Mouse (Mus musculus): ENCODE measurements around the gene Rlbp1. TPM values are rescaled to one million over a fixed set of nuclear protein-coding genes. Genes with fewer than 3 reads are reported as not detected.

Gene Rlbp1
- polyA plus RNA-seq, 1 experiment from 2014 or later: 3.0 TPM

GRCm38 (mm10) chr7:79328769-79329168, 58.1 kb downstream of the Rlbp1 start:
- WGBS: 93% methylated on average over 5 of the region's 5 CpGs
- H3K4me2 ChIP-seq (ENCODE audit: low read depth, low read length, severe bottlenecking): no peak overlapping the region
- no peaks in the 10 kb centered on the region for H3K36me3 ChIP-seq (ENCODE audit: control insufficient read depth, insufficient read depth, low read length)
- H3K9ac ChIP-seq (ENCODE audit: low read length): no peak overlapping the region
- no peaks in the 10 kb centered on the region for H3K27me3 ChIP-seq (ENCODE audit: control insufficient read depth, insufficient read depth, low read length)
- DNase-seq (ENCODE audit: low spot score) (no peak), ATAC-seq (replicated peaks; ENCODE audit: low FRiP score) (no peak)
- peaks cover 2% of the 10 kb centered on the region; the same call in 1 of the 2 replicates for H3K4me1 ChIP-seq (replicated peaks; ENCODE audit: control insufficient read depth, insufficient read depth, low read length)
- no peak overlapping the region for H3K4me3 ChIP-seq (ENCODE audit: low read depth, low read length)
- no peak overlapping the region for H3K27ac ChIP-seq (ENCODE audit: low read depth, low read length)
- H3K9me3 ChIP-seq (ENCODE audit: control insufficient read depth, low read length): no peaks in the 10 kb centered on the region

Other genes starting within 250 kb of the Rlbp1 start
- 65.1 and 78.7 TPM in 2 replicates for gene Mfge8, start 238.0 kb downstream of the Rlbp1 start, polyA plus RNA-seq (2014; fragmentation: Nextera tagmentation; extraction: Ambion mirVana)
- 13.2 and 14.1 TPM in 2 replicates for gene Abhd2, start 113.8 kb downstream of the Rlbp1 start, polyA plus RNA-seq (2014; fragmentation: Nextera tagmentation; extraction: Ambion mirVana)
- gene Fanci, start 4.9 kb upstream of the Rlbp1 start, polyA plus RNA-seq (2014; fragmentation: Nextera tagmentation; extraction: Ambion mirVana): 23.0 and 24.0 TPM in 2 replicates
- gene Polg, start 79.3 kb upstream of the Rlbp1 start, polyA plus RNA-seq (2014; fragmentation: Nextera tagmentation; extraction: Ambion mirVana): 48.2 and 48.5 TPM in 2 replicates
- 5.5 and 6.8 TPM in 2 replicates for gene Rhcg, start 230.6 kb upstream of the Rlbp1 start, polyA plus RNA-seq (2014; fragmentation: Nextera tagmentation; extraction: Ambion mirVana)